Mouse (Mus musculus): Measurements from ENCODE around the gene Hist1h1d.
"Not testable (repeated sequence)": the region's sequence is repeated elsewhere in the genome, so short reads cannot be mapped to it uniquely, and the experiment has no call there.

DNA sequence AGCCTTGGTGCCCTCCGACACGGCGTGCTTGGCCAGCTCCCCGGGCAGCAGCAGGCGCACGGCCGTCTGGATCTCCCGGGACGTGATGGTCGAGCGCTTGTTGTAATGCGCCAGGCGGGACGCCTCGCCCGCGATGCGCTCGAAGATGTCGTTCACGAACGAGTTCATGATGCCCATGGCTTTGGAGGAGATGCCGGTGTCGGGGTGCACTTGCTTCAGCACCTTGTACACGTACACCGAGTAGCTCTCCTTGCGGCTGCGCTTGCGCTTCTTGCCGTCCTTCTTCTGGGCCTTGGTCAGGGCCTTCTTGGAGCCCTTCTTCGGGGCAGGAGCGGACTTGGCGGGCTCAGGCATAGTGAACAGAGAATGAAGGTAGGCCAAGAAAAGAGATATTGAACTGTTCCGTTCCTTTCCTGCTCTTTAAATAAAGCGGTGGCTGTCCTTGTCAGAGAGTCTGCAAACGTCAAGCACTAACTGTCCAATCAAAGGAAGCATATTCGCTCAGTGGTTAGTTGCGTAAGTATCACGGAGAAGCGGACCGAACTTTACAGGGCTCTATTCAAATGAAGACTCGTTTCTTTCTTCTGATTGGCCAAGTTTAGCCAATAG is 10.0 kb upstream of the Hist1h1d start, which contains the start of gene Hist1h2bh:
- not testable (repeated sequence) for TF ChIP-seq CTCF (IDR thresholded peaks at IDR 0.05; ENCODE audit: low read depth, low read length); GATA2 (IDR thresholded peaks at IDR 0.05; ENCODE audit: borderline replicate concordance, low read depth, low read length); TAL1 (conservative IDR thresholded peaks at IDR 0.05; ENCODE audit: low read depth, low read length)

All from G1E (cell line).